Mouse (Mus musculus): Measurements from ENCODE around the gene Rhox3f.
"Not testable (repeated sequence)": the region's sequence is repeated elsewhere in the genome, so short reads cannot be mapped to it uniquely, and the experiment has no call there.

The Rhox3f gene

DNA sequence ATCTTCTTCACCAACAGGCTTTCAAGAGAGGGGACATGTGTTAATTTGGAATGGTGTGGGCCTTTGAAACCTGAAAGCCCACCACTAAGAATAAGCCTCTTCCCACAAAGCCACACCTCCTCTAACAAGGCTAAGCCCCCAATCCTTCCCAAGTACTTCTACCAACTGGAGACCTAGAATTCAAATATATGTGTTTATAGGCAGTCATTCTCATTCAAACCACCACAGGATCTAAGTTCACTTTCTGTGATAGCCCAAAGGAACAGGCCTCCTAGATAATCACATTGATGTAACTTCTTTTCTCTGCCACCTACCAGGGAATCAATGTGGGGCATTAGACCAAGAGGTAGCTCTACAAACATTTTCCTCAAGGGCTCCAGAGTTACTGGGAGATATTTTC lies at the start of gene Rhox3f:
Rhox3f (plus strand) TSS at position 301 of the 400 bp plus-strand sequence.
- DNase-seq: not testable (repeated sequence)

DNA sequence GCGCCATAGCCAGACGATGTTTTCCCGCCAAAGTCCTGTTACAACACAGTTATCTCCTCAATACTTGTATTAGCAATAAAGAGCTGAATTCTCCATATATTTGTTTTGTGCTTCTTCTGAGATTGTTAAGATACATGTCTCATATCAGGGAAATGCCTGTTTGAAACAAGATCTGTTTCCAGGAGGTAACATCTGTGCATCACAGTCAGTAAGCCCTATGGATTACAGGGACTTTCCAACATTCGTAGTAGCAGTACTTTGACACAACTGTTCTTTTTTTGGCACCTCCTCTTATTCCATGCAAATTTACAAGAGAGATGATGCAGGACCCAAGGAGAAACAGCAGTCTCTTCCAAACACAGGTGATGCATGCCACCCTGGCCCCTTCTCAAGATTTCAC lies 39.1 kb upstream of the Rhox3f start, which contains the start of gene Rhox3e:
Rhox3e (plus strand) TSS at position 301 of the 400 bp plus-strand sequence.
- not testable (repeated sequence) for DNase-seq

DNA sequence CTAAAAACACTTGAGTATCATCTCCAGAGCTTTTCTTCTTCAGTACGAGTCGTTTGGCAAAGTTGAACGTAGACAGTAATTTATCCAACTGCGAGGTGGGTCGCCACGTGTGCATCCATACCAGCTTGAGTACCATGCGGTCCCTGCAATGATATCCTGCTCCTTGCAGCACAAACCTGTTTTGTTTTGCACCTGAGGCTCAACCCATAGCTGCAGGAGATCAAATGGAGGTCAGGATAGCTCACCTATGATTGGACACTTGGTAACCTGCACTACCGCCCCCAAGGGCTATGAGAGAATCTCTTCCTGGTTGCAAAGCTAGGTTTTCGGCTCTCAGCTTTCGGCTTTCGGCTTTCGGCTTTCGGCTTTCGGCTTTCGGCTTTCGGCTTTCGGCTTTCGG lies 23.7 kb upstream of the Rhox3f start, which contains the start of gene Rhox4e:
Rhox4e (plus strand) TSS at position 301 of the 400 bp plus-strand sequence.
- DNase-seq: not testable (repeated sequence)

DNA sequence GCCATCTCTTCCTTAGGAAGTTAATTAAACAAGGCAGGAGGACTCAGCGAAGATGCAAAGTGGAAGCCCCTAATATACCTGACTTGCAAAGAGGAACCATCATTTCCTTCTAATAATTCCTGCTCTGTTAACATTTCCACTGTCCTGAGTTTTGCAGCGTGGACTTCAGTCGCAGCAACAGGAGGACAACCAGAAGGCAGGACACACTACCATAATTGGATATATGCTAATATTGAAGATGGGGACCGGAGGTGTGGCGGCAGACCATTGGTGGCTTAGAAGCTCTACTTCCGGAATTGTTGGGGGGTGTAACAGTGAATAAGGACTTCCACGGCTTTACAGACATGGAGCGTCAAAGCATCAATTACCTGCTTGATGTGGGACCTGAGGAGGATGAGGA lies 9.7 kb upstream of the Rhox3f start, which contains the start of gene Rhox2f:
Rhox2f (plus strand) TSS at position 301 of the 400 bp plus-strand sequence.
- not testable (repeated sequence) for DNase-seq

DNA sequence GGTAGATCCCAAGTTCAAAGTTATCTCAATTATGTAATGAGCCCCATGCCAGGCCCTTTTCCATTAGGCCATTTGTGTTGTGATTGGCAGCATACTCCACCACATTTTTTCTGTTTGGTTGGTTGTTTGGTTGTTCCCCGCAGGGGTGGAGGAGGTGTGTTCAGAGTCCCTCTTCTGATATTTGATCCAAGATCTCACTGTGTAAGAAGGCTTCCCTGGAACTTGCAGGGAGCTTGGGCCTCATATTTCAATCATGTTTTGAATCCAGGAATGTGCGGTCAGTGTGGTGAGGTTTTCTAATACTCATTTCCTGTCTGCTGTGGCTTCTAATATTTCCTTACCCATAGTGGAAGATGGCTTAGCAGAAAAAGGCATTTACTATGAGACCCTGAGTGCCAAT lies 8.2 kb upstream of the Rhox3f start:
- DNase-seq: not testable (repeated sequence)

DNA sequence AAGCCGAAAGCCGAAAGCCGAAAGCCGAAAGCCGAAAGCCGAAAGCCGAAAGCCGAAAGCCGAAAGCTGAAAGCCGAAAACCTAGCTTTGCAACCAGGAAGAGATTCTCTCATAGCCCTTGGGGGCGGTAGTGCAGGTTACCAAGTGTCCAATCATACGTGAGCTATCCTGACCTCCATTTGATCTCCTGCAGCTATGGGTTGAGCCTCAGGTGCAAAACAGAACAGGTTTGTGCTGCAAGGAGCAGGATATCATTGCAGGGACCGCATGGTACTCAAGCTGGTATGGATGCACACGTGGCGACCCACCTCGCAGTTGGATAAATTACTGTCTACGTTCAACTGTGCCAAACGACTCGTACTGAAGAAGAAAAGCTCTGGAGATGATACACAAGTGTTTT lies 26.8 kb downstream of the Rhox3f start, which contains the start of gene Rhox4f:
Rhox4f (minus strand) TSS at position 101 of the 400 bp plus-strand sequence.
- not testable (repeated sequence) for DNase-seq

DNA sequence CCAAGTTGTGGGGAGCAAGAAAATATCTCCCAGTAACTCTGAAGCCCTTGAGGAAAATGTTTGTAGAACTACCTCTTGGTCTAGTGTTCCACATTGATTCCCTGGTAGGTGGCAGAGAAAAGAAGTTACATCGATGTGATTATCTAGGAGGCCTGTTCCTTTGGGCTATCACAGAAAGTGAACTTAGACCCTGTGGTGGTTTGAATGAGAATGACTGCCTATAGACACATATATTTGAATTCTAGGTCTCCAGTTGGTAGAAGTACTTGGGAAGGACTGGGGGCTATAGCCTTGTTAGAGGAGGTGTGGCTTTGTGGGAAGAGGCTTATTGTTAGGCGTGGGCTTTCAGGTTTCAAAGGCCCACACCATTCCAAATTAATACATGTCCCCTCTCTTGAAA lies 47.7 kb downstream of the Rhox3f start, which contains the start of gene Rhox3g:
Rhox3g (minus strand) TSS at position 101 of the 400 bp plus-strand sequence.
- DNase-seq: not testable (repeated sequence)

Data from cerebellum, adult 11-12 months (tissue).